Mouse (Mus musculus): Measurements from ENCODE around the gene Clec1a. TPM values are rescaled to one million over a fixed set of nuclear protein-coding genes. Genes with fewer than 3 reads are reported as not detected.
"Not testable (repeated sequence)": the region's sequence is repeated elsewhere in the genome, so short reads cannot be mapped to it uniquely, and the experiment has no call there.

Gene Clec1a
- 0.91 and 1.2 TPM in 2 replicates for polyA plus RNA-seq (2016; fragmentation: Nextera tagmentation; extraction: Ambion mirVana)

- H3K27ac ChIP-seq (ENCODE audit: poor library complexity, severe bottlenecking): no peak within 1 kb of the TSS
- no peaks in the 10 kb centered on the region for H3K27me3 ChIP-seq (replicated peaks)
- no peaks in the 10 kb centered on the region for H3K4me1 ChIP-seq (replicated peaks)
- no peak within 1 kb of the TSS for H3K4me3 ChIP-seq
- peak within 1 kb of the TSS; percentile 24; the same call in 1 of the 2 replicates for H3K4me2 ChIP-seq
- H3K9ac ChIP-seq: 0 out of 2 replicates have a peak within 1 kb of the TSS, but pooled peaks have one; percentile 12
- no peak; the same call in 1 of the 2 replicates for ATAC-seq (ENCODE audit: insufficient number of reproducible peaks, low FRiP score)
- no peaks in the 10 kb centered on the region for H3K36me3 ChIP-seq
- 47% methylated on average over 13 of the region's 13 CpGs for WGBS
- no peaks in the 10 kb centered on the region for H3K9me3 ChIP-seq (replicated peaks)
These were observed at the start of gene Clec1a for GRCm38 (mm10) chr6:129451411-129452039. TSS of gene Clec1a (minus strand) at chr6:129452000.

- H3K4me3 ChIP-seq; H3K9me3 ChIP-seq (replicated peaks); H3K36me3 ChIP-seq; H3K27me3 ChIP-seq (replicated peaks); H3K9ac ChIP-seq; H3K4me2 ChIP-seq; H3K4me1 ChIP-seq (replicated peaks); H3K27ac ChIP-seq (ENCODE audit: poor library complexity, severe bottlenecking); ATAC-seq (ENCODE audit: insufficient number of reproducible peaks, low FRiP score): not testable (repeated sequence)
- WGBS: 79% methylated on average over 1 of the region's 1 CpGs
These were observed 47.7 kb upstream of the Clec1a start for GRCm38 (mm10) chr6:129499516-129499915.

- Histone ChIP-seq H3K4me1 (replicated peaks) (no peaks in the 10 kb centered on the region), H3K9ac (no peak overlapping the region), H3K36me3 (no peaks in the 10 kb centered on the region), H3K27ac (ENCODE audit: poor library complexity, severe bottlenecking) (no peak overlapping the region), H3K4me3 (no peak overlapping the region), H3K9me3 (replicated peaks) (0 out of 2 replicates have a peak, but pooled peaks cover 3% of the 10 kb centered on the region), H3K27me3 (replicated peaks) (no peaks in the 10 kb centered on the region), H3K4me2 (no peak overlapping the region)
- no peak for ATAC-seq (ENCODE audit: insufficient number of reproducible peaks, low FRiP score)
- 85% methylated on average over 3 of the region's 3 CpGs for WGBS
These were observed 45.8 kb upstream of the Clec1a start for GRCm38 (mm10) chr6:129497345-129498218.

- Histone ChIP-seq H3K27me3 (replicated peaks) (no peaks in the 10 kb centered on the region), H3K27ac (ENCODE audit: poor library complexity, severe bottlenecking) (no peak overlapping the region)
These were observed 43.1 kb upstream of the Clec1a start for GRCm38 (mm10) chr6:129494924-129495323.

GRCm38 (mm10) chr6:129480089-129480958 lies 28.5 kb upstream of the Clec1a start:
- H3K36me3 ChIP-seq: no peaks in the 10 kb centered on the region
- H3K4me2 ChIP-seq: no peak overlapping the region
- H3K4me1 ChIP-seq (replicated peaks): no peaks in the 10 kb centered on the region
- no peak overlapping the region for H3K4me3 ChIP-seq
- H3K27me3 ChIP-seq (replicated peaks): no peaks in the 10 kb centered on the region
- H3K9ac ChIP-seq: no peak overlapping the region
- no peaks in the 10 kb centered on the region for H3K9me3 ChIP-seq (replicated peaks)
- WGBS: 64% methylated on average over 8 of the region's 8 CpGs
- ATAC-seq (ENCODE audit: insufficient number of reproducible peaks, low FRiP score): no peak
- H3K27ac ChIP-seq (ENCODE audit: poor library complexity, severe bottlenecking): no peak overlapping the region

More at GRCm38 (mm10) chr6:129494924-129495323, 43.1 kb upstream of the Clec1a start:
- Histone ChIP-seq H3K4me3 (no peak overlapping the region), H3K9me3 (replicated peaks) (no peaks in the 10 kb centered on the region), H3K9ac (no peak overlapping the region), H3K36me3 (no peaks in the 10 kb centered on the region), H3K4me1 (replicated peaks) (no peaks in the 10 kb centered on the region), H3K4me2 (no peak overlapping the region)
- 72% methylated on average over 4 of the region's 4 CpGs for WGBS
- ATAC-seq (ENCODE audit: insufficient number of reproducible peaks, low FRiP score): no peak

- ATAC-seq (ENCODE audit: insufficient number of reproducible peaks, low FRiP score): no peak; the same call in 1 of the 2 replicates
- WGBS: 28% methylated on average over 13 of the region's 13 CpGs
These were observed 24.8 kb upstream of the Clec1a start for GRCm38 (mm10) chr6:129476404-129477126.

GRCm38 (mm10) chr6:129472627-129473026 lies 20.8 kb upstream of the Clec1a start:
- Histone ChIP-seq H3K27ac (ENCODE audit: poor library complexity, severe bottlenecking) (no peak overlapping the region), H3K4me1 (replicated peaks) (no peaks in the 10 kb centered on the region), H3K4me3 (no peak overlapping the region), H3K36me3 (no peaks in the 10 kb centered on the region), H3K4me2 (no peak overlapping the region), H3K27me3 (replicated peaks) (no peaks in the 10 kb centered on the region), H3K9me3 (replicated peaks) (no peaks in the 10 kb centered on the region), H3K9ac (no peak overlapping the region)
- WGBS: 71% methylated on average over 5 of the region's 5 CpGs
- no peak for ATAC-seq (ENCODE audit: insufficient number of reproducible peaks, low FRiP score)

More at GRCm38 (mm10) chr6:129476404-129477126, 24.8 kb upstream of the Clec1a start:
- Histone ChIP-seq H3K9ac (no peak overlapping the region), H3K9me3 (replicated peaks) (no peaks in the 10 kb centered on the region), H3K4me2 (no peak overlapping the region), H3K4me1 (replicated peaks) (no peaks in the 10 kb centered on the region), H3K36me3 (no peaks in the 10 kb centered on the region), H3K27ac (ENCODE audit: poor library complexity, severe bottlenecking) (no peak overlapping the region), H3K27me3 (replicated peaks) (no peaks in the 10 kb centered on the region), H3K4me3 (no peak overlapping the region)

- H3K4me3 ChIP-seq: no peak overlapping the region
- H3K9ac ChIP-seq: no peak overlapping the region
- 88% methylated on average over 6 of the region's 6 CpGs for WGBS
- no peaks in the 10 kb centered on the region for H3K4me1 ChIP-seq (replicated peaks)
- no peak for ATAC-seq (ENCODE audit: insufficient number of reproducible peaks, low FRiP score)
- no peaks in the 10 kb centered on the region for H3K27me3 ChIP-seq (replicated peaks)
- H3K9me3 ChIP-seq (replicated peaks): no peaks in the 10 kb centered on the region
- no peak overlapping the region for H3K4me2 ChIP-seq
- no peaks in the 10 kb centered on the region for H3K36me3 ChIP-seq
- H3K27ac ChIP-seq (ENCODE audit: poor library complexity, severe bottlenecking): no peak overlapping the region
These were observed 19.6 kb upstream of the Clec1a start for GRCm38 (mm10) chr6:129471386-129471785.

- no peak for ATAC-seq (ENCODE audit: insufficient number of reproducible peaks, low FRiP score)
- Histone ChIP-seq H3K9me3 (replicated peaks) (no peaks in the 10 kb centered on the region), H3K4me2 (no peak overlapping the region), H3K9ac (no peak overlapping the region), H3K27ac (ENCODE audit: poor library complexity, severe bottlenecking) (no peak overlapping the region), H3K4me1 (replicated peaks) (no peaks in the 10 kb centered on the region), H3K4me3 (no peak overlapping the region), H3K27me3 (replicated peaks) (no peaks in the 10 kb centered on the region), H3K36me3 (no peaks in the 10 kb centered on the region)
- 73% methylated on average over 6 of the region's 6 CpGs for WGBS
These were observed 2.1 kb downstream of the Clec1a start for GRCm38 (mm10) chr6:129449743-129450142.

- WGBS: 76% methylated on average over 2 of the region's 2 CpGs
- no peaks in the 10 kb centered on the region for H3K9me3 ChIP-seq (replicated peaks)
- no peak overlapping the region for H3K4me3 ChIP-seq
- no peak overlapping the region for H3K9ac ChIP-seq
- no peak overlapping the region for H3K4me2 ChIP-seq
- no peaks in the 10 kb centered on the region for H3K27me3 ChIP-seq (replicated peaks)
- no peak overlapping the region for H3K27ac ChIP-seq (ENCODE audit: poor library complexity, severe bottlenecking)
- no peaks in the 10 kb centered on the region for H3K36me3 ChIP-seq
- no peak for ATAC-seq (ENCODE audit: insufficient number of reproducible peaks, low FRiP score)
- H3K4me1 ChIP-seq (replicated peaks): no peaks in the 10 kb centered on the region
These were observed 13.8 kb downstream of the Clec1a start for GRCm38 (mm10) chr6:129438033-129438432.
